Mouse (Mus musculus) liver, embryonic 14.5 days (tissue): ENCODE measurements around the gene Sik3.

Experiments
- CTCF ChIP-seq: IDR thresholded peaks from 2 replicates; pipeline ENCODE4 v1.5.1; 2016; ENCODE audit warnings: antibody characterized with exemption, low read depth, control low read depth
- EP300 ChIP-seq: IDR thresholded peaks from 2 replicates; pipeline ENCODE4 v1.6.1; 2016; ENCODE audit warnings: antibody characterized with exemption, low read depth

GRCm38 (mm10) chr9:46261131-46261530, 248.5 kb downstream of the Sik3 start:
- TF ChIP-seq CTCF (no peak), EP300 (no peak)
